Mouse (Mus musculus) MN1 (cell line): ENCODE measurements around the gene Smim20.

ENCODE experiments used
- DNase-seq: peaks from one replicate; pipeline ENCODE4 v3.0.0-alpha.2; 2016; ENCODE audit warnings: low spot score

Gene Smim20

GRCm38 (mm10) chr5:53266181-53266580, 702 bp upstream of the Smim20 start:
- DNase-seq, result no peak

GRCm38 (mm10) chr5:53268095-53268692, 1.3 kb downstream of the Smim20 start:
- DNase-seq, result peak; percentile 53

- no peak for DNase-seq
Observed at GRCm38 (mm10) chr5:53269799-53270198, 2.9 kb downstream of the Smim20 start.

- no peak for DNase-seq
Observed at GRCm38 (mm10) chr5:53270947-53271711, 4.2 kb downstream of the Smim20 start.

GRCm38 (mm10) chr5:53272626-53273025, 5.7 kb downstream of the Smim20 start:
- no peak for DNase-seq

GRCm38 (mm10) chr5:53273699-53274430, 7.0 kb downstream of the Smim20 start:
- no peak for DNase-seq

GRCm38 (mm10) chr5:53274811-53275355, 8.0 kb downstream of the Smim20 start:
- DNase-seq, result peak; percentile 66

GRCm38 (mm10) chr5:53275376-53275775, 8.5 kb downstream of the Smim20 start:
- DNase-seq, result peak; percentile 70

- peak; percentile 24 for DNase-seq
Observed at GRCm38 (mm10) chr5:53276470-53277022, 9.7 kb downstream of the Smim20 start.

- DNase-seq, result peak; percentile 14
Observed at GRCm38 (mm10) chr5:53277716-53278263, 10.9 kb downstream of the Smim20 start.

- DNase-seq, result no peak
Observed at GRCm38 (mm10) chr5:53279216-53279813, 12.4 kb downstream of the Smim20 start.

- no peak for DNase-seq
Observed at GRCm38 (mm10) chr5:53282487-53282886, 15.6 kb downstream of the Smim20 start.

- no peak for DNase-seq
Observed at GRCm38 (mm10) chr5:53286406-53286805, 19.5 kb downstream of the Smim20 start.

- no peak for DNase-seq
Observed at GRCm38 (mm10) chr5:53289438-53289837, 22.6 kb downstream of the Smim20 start.

GRCm38 (mm10) chr5:53294627-53295026, 27.7 kb downstream of the Smim20 start:
- DNase-seq, result no peak

- DNase-seq, result no peak
Observed at GRCm38 (mm10) chr5:53296961-53297360, 30.1 kb downstream of the Smim20 start.

GRCm38 (mm10) chr5:53301496-53301895, 34.6 kb downstream of the Smim20 start:
- no peak for DNase-seq

- no peak for DNase-seq
Observed at GRCm38 (mm10) chr5:53302895-53303670, 36.2 kb downstream of the Smim20 start.

GRCm38 (mm10) chr5:53303941-53304340, 37.1 kb downstream of the Smim20 start:
- DNase-seq, result no peak

GRCm38 (mm10) chr5:53304936-53305335, 38.1 kb downstream of the Smim20 start:
- DNase-seq, result no peak

- no peak for DNase-seq
Observed at GRCm38 (mm10) chr5:53306864-53307263, 40.0 kb downstream of the Smim20 start.
